Mouse (Mus musculus): ENCODE measurements around the gene D430042O09Rik. TPM values are rescaled to one million over a fixed set of nuclear protein-coding genes. Genes with fewer than 3 reads are reported as not detected.
"Not testable (repeated sequence)": the region's sequence is repeated elsewhere in the genome, so short reads cannot be mapped to it uniquely, and the experiment has no call there.

The D430042O09Rik gene
- 10 to 100 TPM; 11.2 to 13.5 TPM for total RNA-seq (2021)

DNA sequence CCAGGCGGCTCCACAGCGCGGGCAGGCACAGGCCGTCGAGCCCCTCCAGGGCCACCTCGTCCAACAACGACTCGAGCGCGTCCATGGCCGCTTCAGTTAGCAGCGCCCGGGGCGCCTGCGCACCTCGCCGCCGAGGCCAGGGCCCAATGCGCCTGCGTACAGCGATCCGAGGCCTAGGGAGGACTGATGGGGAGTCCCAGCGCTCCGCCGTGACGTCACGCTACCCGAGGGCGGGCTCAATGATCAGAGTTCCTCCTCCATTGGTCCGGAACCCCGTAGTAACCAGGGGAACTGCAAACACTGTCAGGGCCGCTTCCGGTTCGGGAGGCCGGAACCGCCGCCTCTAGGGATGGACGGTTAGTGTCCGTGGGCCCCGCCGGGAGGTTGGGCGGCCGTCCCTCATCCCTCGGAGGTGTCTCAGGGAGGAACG lies at the start of gene D430042O09Rik, which contains the start of gene Gtf3c1:
D430042O09Rik (plus strand) TSS at position 296 of the 430 bp plus-strand sequence.
Gtf3c1 (minus strand) TSS at position 188 of the 430 bp plus-strand sequence.
- intact Hi-C loops (cut with DNase I), result loop anchor here (2.0 to 10.0 kb wide), 2 partner anchors 29 to 263 kb away; partner anchors contain the start of gene Kdm8
- DNase-seq (ENCODE audit: low spot score), result peak; percentile 100

DNA sequence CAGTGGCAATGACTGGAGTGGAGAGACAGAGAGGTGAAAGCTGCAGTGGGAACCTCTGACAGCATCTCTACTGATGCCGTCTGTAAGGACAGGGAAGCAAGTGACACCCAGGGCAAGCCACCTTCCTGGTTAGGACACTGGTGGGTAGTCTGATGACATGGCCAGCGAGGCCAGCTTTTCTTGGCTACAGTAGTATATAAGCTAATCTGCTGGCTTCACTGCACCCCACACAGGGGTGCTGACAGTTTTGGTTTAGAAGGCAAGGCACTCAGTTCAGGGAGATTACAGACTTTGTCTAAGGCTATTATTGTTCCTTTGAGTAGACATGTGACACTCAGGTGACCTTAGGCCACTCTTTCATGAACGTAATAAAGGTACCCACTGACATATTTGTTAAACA lies 44.0 kb upstream of the D430042O09Rik start:
- intact Hi-C loops (cut with DNase I), result no loop called here
- no peak for DNase-seq (ENCODE audit: low spot score)

DNA sequence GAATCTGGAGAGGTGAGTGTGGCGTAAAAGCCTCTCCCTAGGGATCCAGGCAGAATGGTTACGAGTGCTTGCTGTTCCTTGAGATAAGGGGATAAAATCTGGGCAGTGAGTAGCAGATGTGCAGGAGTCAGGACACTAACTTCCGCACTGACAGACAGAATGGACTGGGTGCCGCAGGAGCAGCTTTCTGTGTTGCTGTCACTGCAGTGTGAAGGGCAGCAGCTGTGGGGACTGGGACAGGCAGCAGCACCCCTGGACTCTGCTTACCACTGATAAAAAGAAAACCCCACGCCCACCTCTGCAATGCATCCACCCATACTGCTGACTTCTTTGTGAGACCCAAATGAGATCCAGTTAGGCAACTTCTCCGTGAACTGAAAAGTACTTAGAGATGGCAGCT lies 36.8 kb upstream of the D430042O09Rik start:
- no peak for DNase-seq (ENCODE audit: low spot score)
- intact Hi-C loops (cut with DNase I), result no loop called here

DNA sequence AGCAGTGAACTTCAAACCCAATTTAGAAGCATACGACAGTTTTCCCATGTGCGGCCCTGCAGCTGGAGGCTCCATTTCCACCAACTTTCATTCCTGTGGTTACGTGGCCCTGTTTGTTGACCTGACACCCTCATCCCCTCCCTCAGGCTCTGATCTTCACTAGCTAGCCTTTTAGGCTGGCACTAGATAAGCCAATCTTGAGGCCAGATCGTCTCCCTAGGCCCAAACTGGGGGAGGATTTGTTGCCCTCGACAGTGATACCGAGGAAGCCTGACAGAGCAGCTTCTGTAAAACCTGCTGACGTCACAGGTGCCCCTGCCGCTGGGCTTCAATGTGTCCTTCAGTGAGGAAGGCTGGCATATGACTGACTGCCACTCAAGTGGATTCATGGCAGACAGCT lies 36.3 kb upstream of the D430042O09Rik start:
- intact Hi-C loops (cut with DNase I), result no loop called here
- no peak for DNase-seq (ENCODE audit: low spot score)

DNA sequence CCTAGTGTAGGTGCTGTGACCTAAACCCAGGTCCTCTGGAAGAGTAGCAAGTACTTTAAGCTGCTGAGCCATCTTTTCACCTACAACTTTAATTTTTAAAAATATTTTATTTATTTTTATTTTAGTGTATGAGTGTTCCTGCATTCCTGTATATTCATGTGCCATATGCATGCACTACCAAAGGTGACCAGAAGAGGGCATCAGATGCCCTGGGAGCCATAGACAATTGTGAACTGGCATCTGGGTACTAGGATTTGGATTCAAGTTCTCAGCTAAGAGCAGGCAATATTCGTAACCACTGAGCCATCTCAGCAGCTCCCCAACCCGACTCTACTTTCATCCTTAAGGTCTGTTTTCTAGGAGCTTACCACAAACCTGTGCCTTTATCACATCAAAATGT lies 32.8 kb upstream of the D430042O09Rik start:
- intact Hi-C loops (cut with DNase I), result loop anchor here (5.0 kb wide), 1 partner anchor 412 kb away; no protein-coding TSS in a partner anchor
- DNase-seq (ENCODE audit: low spot score), result no peak

DNA sequence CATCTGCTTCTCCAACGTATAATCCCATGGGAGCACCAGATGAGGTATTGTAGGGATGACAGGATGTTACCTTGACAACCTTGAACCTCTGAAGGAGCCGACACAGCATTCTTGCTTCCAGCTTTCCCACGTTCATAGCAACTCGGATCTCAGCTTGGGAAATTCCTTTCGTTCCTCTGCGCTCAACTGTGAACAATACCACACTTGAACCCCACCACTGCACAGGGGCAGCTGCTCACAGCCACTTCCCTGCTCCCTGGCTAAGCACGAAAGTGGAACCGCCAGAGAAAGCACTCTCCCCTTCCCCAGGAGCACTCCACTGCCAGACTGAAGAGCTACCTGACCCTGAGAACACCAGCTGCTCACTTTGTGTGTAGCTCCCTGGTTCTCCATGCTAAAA lies 28.9 kb upstream of the D430042O09Rik start:
- intact Hi-C loops (cut with DNase I), result loop anchor here (2.0 to 5.0 kb wide), 2 partner anchors 28 to 409 kb away; partner anchors contain the start of genes D430042O09Rik and Gtf3c1
- DNase-seq (ENCODE audit: low spot score), result no peak

DNA sequence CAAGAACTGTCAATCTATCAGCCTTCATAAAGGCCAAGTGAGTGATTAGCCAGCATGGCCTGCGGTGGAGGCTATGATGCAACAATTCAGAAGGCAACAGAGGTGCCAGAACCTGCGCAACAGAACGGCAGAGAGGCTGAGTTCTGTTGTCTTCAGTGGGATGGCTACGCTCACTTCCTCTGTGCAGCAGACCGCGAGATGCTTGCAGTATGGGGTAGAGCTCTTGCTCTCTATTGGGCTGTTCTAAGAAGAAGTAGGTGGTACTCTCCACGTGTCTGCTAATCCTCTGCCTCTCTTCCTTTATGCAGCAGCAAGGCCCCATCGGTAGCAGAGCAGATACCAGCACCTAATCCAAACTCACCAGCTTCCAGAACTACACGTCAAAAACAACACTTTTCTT lies 27.8 kb upstream of the D430042O09Rik start:
- DNase-seq (ENCODE audit: low spot score), result no peak
- intact Hi-C loops (cut with DNase I), result loop anchor here (2.0 to 5.0 kb wide), 2 partner anchors 27 to 407 kb away; partner anchors contain the start of genes D430042O09Rik and Gtf3c1

DNA sequence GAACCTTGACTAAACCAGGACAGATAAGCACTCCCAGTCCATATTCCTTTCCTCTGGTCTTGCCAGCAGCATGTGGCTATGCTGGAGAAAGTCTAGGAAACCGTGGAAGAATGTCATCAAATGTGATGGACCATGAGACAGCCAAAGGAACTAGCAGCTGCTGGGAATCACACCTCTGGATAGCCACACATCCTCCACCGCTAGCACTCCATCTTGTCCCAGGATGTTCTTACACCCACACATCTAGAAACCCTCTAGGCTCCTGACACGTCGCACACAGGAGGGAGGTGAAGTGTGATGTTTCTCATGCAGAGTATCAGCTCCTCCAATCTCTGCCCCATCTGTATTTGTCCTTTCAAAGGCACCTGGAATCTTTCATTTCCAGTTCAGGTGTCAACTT lies 17.2 kb upstream of the D430042O09Rik start:
- intact Hi-C loops (cut with DNase I), result no loop called here
- no peak for DNase-seq (ENCODE audit: low spot score)

DNA sequence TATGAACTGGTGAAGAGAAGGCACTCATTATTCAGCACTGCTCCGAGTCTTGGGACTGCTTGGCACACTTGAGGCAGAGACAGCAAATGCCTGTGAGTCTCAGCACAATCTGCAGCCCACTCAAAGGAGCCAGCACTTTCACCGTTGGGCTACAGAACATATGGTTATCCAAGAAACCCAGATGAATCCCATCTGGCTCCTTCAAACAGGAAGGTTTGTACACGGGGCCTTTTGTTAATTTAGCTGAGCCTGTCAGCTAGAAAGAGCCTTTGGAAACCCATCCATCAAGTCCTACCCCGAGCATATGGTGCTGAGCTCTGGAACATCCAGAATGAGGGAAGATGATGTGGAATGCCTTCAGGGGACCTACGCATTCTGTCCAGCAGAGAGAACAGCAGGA lies 13.6 kb upstream of the D430042O09Rik start:
- intact Hi-C loops (cut with DNase I), result no loop called here

DNA sequence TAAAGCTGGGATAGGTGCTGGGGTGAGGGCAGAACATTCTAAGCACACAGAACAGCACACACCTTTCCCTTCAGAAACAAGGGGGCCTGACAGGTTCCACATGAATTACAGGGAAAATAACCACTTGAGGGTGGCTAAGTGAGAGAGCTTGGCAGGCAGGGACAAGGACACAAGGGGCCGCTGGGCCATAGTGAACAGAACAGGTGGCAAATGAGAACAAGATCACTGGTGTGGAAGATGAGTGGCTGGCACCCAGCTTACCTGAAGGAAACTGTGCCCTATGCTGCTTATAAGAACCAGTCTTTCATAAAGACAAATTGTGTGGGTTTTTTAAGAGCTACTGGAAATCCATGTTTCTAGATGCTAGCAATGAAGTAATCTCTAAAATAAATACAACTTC lies 4.9 kb upstream of the D430042O09Rik start:
- intact Hi-C loops (cut with DNase I), result loop anchor here (10.0 kb wide), 1 partner anchor 258 kb away; the partner anchor contains the start of gene Kdm8
- DNase-seq (ENCODE audit: low spot score), result no peak

More for the DNA sequence above, 13.6 kb upstream of the D430042O09Rik start:
- no peak for DNase-seq (ENCODE audit: low spot score)

DNA sequence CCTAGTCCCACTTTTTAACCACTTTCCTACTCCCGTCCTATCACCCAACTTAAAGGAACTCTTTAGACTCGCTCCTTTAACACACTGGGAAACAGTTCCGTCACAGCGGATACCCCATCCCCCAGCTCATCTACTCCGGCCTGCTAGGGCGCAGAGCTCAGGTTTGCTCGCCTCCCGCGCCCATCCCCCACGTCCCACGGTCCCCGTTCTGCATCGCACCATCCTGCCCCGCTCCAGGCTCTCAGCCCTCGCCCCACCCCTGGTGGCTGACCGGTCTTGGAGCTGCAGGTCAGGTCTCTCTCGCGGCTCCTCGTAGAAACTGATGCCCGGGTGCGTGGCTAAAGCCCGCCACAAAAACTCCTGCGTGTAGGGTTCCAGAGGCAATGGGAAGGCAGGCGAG lies 502 bp upstream of the D430042O09Rik start:
- no peak for DNase-seq (ENCODE audit: low spot score)
- intact Hi-C loops (cut with DNase I), result loop anchor here (2.0 to 10.0 kb wide), 2 partner anchors 28 to 262 kb away; partner anchors contain the start of gene Kdm8

DNA sequence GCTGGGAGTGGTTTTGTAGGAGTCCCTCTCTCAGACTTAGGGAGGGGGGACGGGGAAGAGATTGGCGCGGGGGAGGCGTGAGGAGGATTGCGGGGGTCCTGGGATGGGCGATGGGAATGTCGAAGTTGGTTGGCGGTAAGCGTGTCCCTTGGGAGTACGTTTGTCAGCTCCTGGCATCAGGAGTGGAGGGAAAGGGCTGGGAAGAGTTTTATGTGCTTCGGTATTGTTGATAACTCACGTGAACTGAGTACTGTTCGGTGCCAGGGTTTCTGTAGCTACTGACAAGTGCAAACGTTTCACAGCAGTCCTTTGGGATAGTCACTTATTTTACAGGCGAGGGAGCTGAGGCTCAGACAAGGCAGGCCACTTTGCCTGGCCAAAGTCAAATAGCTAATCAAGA lies 412 bp downstream of the D430042O09Rik start:
- DNase-seq (ENCODE audit: low spot score), result no peak
- intact Hi-C loops (cut with DNase I), result loop anchor here (10.0 kb wide), 1 partner anchor 263 kb away; the partner anchor contains the start of gene Kdm8

DNA sequence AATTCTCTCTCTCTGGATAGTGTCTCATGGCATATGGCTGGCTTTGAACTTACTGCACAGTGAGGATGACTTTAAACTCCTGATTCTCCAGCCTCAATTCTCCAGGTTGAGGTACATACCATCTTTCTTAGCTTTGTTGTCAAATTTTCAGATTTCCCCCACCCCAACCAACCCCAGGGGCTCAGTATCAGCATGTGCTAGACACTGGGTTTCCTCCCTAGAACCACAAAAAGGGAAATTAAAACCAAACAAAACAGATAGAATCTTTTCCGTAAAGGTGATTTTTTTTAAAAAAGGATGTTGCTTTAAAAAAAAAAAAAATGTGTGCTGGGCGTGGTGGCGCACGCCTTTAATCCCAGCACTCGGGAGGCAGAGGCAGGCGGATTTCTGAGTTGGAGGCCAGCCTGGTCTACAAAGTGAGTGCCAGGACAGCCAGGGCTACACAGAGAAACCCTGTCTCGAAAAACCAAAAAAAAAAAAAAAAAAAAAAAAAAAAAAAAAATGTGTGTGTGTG lies 5.9 kb downstream of the D430042O09Rik start:
- DNase-seq (ENCODE audit: low spot score), result not testable (repeated sequence)

DNA sequence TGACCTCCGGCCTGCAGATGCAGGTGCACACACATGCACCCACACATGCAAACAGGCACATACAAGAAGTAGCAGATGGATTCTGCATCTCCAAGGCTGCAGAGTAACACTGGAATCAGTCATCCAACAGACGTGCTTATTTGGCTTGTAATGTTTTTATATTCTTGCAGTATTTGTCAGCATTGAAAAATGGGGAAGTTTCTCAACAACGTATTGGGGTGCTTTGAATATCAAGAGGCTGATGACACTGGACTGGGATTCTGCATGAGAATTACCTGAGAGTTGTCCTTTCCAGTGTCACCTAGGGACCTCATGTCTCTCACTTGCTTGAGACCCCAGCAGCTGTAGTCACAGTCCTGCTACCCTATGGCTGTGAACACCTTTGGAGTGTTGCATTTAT lies 7.1 kb downstream of the D430042O09Rik start:
- no peak for DNase-seq (ENCODE audit: low spot score)
- intact Hi-C loops (cut with DNase I), result no loop called here

More for the DNA sequence above, 5.9 kb downstream of the D430042O09Rik start:
- intact Hi-C loops (cut with DNase I), result not testable (repeated sequence)

DNA sequence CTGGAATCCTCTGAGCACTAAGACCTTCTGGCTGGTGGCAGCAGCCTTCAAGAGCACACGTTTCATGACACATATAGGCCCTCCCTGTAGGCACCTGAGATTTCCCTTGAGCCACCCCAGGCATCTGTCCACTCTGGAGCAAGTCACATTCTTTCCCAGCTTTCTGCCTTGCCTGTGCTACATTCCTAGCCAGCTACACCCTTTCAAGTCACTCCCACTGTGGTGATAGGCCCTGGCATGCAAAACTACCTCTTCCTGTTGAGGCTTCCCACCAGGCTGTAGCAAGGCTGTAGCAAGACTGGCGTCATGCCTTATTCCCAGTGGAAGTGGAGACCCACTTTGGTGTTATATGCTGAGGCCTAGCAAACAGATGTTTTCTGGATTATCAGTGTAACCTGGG lies 9.0 kb downstream of the D430042O09Rik start:
- intact Hi-C loops (cut with DNase I), result no loop called here
- no peak for DNase-seq (ENCODE audit: low spot score)

DNA sequence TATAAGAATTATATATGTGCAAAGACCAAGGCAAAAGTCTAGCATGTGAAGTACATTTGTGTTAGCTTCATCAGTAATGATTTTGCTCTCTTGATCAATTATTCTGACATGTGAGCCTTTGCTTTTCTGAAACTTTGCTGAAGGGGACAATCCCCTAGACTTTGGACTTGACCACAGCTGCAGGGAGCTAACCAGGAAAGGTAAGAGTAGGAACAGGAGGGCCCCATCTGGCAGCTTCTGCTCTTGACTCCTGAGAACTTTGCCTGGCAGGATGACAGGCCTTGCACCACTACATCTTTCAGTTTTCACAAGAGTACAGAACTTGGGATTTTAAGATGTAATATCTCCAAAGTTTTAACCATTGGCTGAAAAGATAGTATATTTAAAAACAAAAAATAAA lies 9.9 kb downstream of the D430042O09Rik start:
- DNase-seq (ENCODE audit: low spot score), result no peak
- intact Hi-C loops (cut with DNase I), result no loop called here

DNA sequence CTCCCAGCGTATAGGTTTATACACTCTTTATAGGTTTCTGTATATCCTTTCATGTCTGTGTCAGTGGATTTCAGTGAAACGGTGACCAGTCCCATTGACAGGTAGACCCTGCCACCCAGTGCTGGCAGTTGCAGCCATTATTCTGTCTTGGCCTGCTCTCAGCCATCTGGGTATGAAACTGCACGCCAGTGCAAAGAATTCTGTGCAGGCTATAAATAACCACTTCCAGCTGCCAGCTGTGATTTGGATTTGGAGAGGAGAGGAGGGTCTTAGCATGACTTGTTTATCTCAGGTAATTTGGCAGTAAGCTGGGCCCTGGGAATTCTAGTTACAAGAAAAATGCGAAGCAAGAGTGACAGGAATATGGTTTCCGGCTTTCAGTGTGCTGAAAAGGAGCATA lies 12.7 kb downstream of the D430042O09Rik start:
- intact Hi-C loops (cut with DNase I), result no loop called here
- no peak for DNase-seq (ENCODE audit: low spot score)

DNA sequence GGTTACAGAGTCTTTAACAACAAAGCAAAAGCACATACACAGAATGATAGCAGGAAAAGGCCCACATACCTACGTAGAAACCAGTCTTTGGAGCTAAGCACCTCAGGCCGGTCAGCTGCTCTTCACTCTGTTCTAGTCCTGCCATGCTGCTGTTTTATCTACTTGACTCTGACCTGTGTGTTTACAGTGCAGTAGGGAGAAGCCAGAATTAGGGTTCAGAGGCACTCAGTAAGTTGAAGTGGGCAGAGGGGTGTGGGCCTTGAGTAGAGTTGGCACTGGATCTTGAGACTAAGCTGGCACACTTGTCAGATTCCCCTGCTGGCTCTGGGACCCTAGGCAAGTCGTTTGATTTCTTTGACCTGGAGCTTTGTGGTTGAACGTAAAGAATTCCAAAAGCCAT lies 13.3 kb downstream of the D430042O09Rik start:
- DNase-seq (ENCODE audit: low spot score), result no peak
- intact Hi-C loops (cut with DNase I), result no loop called here

DNA sequence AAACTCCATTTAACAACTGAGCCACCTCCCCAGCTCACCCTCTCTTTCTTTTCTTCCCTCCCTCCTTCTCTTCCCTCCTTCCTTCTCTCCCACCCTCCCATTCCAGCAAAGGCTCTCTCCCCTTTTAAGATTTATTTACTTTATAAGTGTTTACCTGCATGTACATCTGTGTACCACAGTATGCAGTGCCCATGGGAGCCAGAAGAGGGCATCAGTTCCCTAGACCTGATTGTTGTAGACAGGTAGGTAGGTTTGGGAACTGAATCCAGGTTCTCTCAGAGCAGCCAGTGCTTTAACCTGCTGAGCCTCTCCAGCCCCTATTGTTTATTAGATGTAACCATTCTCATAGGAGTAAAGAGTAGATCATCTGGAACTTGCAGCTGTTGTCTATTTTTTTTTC lies 14.4 kb downstream of the D430042O09Rik start:
- intact Hi-C loops (cut with DNase I), result no loop called here
- DNase-seq (ENCODE audit: low spot score), result no peak

DNA sequence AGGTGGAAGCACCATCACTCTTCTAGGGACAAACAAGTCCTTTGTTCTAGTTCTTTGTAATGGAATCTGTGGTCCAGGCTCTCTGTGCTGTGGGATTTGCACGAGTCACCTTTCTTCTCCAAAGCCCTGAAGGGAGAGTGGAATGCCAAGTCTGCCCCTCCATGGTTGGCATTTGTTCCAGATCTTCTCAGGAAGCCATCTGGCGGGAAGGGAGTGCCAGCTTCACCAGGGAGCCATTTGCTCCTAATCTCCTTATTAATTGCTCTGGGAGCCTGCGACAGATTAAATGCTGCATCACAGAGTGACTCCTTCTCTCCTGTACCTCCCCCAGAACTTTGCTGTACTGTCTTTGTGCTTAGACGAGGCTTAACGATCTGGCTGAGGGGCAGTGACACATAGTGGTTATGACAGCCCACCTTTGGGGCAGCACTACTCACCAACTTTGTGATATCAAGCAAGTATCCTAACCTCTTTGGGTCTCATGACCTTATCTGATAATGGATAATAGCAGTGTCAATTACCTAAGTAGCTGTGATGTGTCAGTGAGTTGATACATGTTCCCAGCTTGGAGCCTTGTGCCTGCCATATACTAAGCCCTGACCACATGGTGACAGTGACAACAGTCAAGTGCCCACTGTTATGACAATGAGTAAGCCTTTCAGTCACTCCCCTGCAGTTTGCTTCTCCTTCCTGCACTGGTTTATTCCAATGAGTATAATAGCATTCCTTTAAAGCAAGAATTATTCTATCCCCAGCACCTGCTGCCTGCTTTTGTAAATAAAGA lies 15.7 kb downstream of the D430042O09Rik start:
- intact Hi-C loops (cut with DNase I), result no loop called here
- no peak for DNase-seq (ENCODE audit: low spot score)

DNA sequence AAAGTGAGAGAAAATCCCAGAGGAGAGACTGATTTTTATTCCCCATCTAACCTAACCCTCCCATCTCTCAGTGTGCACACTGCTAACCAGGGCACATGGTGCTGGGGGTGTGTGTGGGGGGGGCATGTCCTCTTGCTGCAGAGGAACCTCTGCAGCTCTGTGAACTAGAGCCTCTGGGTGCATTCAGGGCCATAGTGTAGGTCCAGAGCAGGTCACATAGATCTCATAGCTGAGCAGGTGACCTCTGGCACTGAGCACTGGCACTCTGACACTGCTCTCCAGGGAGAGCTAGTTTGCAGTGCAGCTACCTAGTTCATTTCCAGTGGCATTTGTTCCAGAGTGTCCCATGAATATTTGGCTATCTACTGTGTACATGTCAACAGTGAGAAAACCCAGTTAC lies 24.0 kb downstream of the D430042O09Rik start:
- no peak for DNase-seq (ENCODE audit: low spot score)
- intact Hi-C loops (cut with DNase I), result no loop called here
